Mouse (Mus musculus): ENCODE measurements around the gene Acot9.
A peak's percentile ranks its signal among the peaks of the same experiment; 100 is the strongest.

Acot9 gene

DNA sequence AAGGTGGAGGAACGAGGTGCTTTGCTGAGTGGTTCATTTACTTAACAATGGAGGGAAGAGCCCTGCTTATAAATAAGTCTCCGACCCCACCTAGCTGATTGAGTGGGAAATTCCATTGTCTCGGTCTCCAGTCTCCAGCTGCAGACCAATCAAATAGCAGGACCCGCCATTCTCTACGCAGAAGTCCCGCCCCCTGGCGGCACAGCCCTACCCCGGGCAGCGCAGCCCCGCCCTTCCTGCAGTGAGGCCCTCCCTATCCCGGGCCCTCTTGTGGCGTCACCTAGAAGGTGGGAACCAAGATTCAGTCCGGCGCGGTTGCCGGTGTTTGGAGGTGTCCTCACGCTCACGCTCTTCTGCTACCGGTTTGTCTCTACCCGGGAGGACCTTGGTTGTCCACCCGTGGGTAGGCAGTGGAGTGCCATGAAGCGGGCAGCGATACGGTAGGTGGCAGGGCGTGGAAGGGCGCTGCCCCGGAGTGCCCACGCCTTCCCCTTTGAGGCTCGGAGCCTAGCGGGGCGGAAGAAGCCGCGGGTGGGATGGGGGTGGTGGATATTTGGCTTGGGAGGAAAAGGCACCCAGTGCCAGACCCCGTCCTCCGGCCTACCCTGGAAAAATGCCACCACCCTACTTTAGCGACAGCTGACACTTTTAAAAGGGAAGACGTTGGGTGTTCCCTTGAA, at the start of gene Acot9:
Acot9 (plus strand) TSS at position 209 of the 680 bp plus-strand sequence.
- peak; percentile 93 for DNase-seq

DNA sequence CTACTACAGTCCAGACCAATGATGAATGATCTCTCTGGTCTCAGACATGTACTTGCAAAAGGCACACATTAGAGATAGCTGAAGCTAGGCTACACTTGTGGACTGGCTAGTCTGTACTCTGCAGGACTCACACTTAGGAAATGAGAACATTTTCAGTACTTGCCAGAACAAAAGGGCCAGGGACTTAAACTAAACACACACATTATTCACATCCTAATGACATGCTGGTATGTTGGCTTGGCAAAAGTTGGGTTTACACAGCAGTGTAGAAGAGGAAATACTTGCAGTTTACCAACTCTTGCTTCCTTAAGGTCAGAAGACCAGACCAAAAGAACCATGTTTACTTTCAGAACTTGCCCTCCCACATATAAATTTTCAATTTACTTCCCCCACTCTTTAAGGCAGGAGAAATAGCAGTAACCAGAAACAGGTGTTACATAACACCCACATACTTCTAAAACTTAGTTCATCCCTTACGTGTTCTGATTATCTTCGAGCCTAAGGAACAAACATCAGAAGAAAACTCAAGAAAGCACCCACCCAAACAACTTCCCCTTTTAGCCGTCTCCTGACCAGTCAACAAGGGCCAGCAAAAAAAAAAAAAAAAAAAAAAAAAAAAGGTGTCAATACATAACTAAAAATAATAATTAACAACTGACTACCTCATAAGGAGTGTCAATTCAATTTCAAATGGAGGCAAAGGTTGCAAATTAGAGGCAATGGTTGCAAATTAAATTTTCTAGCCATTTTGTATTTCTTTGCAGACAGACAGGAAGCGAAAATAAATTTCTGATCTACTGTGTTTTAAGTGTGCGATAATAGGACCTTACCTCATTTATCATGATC, 47.7 kb upstream of the Acot9 start:
- peak; percentile 30 for DNase-seq

DNA sequence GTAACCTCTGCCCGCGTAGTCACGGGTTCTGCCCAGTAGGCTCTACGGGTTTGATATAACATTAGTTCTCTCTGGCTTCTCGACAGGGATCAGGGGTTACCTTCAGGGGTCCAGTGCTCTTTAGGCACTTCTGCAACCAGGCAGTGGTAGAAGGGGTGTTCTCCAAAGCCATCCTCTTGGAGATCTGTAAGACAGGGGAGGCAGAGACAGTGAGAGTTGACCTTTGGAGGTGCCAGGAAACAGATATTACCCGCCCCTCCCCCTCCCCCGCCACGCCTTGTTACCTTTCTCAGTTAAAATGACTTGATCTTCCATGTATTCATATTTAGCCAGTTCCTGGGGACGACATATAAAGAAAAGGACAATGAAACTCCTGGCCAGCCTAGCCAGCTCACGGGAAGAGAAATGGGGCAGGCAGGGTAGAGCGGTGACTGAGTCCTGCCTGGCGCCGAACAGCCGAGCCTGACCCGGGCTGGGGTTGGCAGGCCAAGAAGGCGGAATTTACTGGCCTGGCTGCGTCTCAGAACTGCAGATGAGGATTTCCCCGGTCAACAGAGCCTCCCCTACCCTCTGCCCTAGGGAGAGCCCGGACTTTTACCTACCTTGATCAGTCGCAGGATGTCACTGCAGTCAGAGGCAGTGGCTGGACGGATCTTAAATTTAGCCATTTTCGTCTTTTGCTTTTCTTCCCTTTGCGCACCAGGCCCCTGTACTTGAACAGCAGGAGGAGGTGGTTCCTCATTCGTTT, 46.6 kb upstream of the Acot9 start:
- DNase-seq, result peak; percentile 37

DNA sequence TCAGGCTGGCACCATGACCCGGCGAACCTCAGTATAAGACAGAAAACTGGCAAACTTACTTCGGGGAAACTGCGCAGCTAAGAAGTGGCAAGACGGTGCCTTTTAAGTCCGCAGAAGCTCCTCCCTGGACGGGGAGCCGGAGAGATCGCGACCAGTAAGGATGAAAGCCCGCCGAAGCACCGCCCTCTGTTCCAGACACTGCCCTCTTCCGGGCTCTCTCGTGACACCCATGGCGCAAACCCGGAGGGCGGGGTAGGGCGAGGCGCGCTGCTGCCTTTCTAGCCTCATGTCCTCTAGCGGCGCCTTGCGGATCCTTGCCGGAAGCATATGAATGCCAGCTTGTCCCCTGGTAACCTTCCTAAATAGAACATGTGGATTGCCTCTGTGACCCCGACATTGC, 46.0 kb upstream of the Acot9 start, which contains the start of gene Sat1:
Sat1 (minus strand) TSS at position 179 of the 400 bp plus-strand sequence.
- DNase-seq, result peak; percentile 95

DNA sequence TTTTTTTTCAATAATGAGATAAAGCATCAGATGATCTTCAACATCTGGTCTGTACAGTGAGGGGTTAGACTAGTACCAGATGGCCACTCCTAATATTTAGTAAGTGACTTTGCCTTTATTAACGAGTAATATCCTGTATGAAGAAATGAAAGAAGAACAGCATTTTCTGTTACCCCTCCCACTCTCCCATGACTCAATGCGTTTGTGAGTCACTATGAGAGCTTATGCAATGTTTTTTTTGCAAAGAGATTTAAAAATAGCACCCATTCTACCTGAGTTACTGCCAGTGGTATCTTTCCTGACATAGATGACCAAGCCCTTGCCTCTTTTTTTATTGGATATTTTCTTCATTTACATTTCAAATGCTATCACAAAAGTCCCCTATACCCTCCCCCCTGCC, 44.0 kb upstream of the Acot9 start:
- no peak for DNase-seq

DNA sequence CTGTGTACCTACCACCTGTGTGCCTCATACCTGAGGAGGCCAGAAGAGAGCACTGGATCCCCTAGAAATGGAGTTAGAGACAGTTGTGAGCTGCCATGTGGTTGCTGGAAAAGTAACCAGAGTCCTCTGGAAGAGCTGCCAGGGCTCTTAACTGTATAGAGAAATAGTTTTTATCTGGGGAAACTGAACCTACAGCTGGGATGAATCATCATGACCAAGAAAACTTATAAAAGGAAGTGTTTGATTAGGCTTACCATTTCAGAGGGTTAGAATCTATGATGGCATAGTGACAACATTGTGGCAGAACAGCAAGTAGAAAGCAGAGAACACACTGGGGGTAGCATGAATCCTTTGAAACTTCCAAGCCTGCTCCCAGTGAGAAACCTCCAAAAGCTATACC, 5.4 kb upstream of the Acot9 start:
- DNase-seq, result no peak

DNA sequence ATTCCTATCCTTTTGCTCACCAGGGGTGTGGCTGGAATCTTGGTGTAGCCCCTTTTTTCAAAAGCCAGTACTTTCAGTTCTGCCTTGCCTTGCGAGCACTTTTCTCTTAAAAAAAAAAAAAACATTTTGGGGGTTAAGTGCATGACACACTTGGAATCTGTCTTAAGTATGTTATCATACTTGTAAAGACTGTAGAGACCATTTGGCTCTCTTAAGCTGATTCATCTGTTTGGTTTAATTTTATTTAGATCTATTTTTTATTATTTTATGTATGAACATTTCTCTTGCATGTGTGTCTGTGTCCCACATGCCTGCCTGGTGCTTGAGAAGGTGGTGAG, 641 bp downstream of the Acot9 start:
- DNase-seq, result no peak

DNA sequence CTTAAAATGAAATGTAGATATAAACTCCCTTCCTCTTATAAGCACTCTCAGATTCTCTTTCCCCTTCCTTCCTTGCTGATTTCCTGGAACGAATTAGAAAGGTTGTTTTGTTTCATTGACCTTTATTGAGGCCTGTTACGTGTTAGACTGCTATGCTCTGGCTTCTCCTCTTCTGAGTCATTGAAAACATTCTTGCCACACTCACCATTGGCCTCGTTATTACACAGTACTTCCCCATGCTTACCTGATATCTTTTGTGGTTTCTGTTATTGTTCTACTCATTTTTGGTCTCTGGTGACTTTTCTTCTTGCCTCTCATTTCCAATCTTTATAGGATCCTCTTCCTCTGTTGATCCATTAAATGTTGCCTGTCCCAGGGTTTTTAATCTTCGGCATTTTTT, 16.2 kb downstream of the Acot9 start:
- DNase-seq, result no peak

DNA sequence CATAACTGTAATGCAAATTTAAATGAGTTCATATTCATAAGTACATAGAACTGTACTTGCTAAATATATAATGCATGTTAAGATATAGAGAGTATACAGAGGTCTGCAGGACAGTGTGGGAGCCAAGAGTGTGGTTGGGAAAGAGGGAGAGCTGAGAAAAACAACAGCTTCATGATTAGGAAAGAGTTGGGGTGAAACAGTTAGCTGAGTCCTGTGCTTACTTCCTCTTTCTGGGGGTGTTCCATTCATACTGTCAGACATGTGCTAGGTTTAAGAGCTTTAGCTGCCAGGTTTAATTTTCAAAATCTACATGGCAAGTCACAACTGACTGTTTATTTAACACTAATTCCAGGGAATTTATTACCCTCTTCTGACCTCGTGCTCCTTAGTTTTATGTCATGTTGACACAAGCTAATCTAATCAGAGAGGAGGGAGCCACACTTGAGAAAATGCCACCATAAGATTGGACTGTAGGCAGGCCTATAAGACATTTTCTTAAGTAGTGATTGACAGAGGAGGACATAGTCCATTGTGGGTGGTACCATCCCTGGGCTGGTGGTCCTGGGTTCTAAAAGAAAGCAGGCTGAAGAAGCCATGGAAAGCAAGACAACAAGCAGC, 18.3 kb downstream of the Acot9 start:
- no peak for DNase-seq

DNA sequence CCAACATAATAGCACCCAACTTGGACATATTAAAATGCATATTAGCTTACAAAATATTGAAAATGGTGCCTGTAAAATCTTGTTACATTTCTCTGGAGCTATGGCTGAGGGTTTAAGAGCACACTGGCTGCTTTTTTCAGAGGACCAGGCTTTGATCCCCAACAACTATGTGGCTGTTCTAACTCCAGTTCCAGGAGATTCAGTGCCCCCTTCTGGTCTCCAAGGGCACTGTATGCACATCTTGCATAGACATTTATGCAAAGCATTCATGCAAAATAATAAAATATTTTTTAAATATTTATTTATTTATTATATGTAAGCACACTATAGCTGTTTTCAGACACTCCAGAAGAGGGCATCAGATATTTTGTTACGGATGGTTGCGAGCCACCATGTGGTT, 44.1 kb downstream of the Acot9 start:
- DNase-seq, result no peak

DNA sequence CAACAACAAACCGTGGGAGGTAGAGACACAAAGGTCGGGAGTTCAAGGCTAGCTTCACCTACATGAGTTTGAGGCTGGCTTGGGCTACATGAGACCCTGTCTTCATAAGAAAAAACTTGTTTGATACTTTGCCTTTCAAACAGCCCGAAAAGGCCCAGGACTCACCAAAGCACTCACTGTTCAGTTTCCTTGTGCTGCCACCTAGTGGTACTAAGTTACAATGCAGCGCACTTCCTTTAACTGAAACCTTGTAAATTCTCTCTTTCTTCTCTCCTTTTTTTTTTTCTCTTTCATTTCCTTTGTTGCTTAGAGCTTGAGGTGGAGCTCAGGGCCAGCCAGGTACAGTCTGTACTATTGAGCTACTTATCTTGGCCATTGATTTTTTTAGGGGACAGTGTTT, 55.8 kb downstream of the Acot9 start:
- peak; percentile 40 for DNase-seq

DNA sequence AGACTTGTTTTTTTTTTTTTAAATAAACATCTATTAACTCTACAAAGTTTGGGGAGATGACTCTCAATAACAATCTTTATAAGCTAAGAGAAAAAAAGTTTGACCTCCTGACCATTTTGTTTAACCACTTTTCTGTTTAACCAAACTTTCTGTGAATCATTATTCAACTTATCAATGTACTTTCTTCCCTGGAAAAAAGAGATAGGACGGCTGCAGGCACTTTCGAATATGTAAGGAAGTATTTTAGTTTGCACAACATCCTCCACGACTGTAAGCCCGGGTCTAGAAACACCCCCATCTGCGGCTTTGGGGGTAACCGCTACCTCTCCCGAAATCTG, 75.3 kb downstream of the Acot9 start:
- no peak for DNase-seq

DNA sequence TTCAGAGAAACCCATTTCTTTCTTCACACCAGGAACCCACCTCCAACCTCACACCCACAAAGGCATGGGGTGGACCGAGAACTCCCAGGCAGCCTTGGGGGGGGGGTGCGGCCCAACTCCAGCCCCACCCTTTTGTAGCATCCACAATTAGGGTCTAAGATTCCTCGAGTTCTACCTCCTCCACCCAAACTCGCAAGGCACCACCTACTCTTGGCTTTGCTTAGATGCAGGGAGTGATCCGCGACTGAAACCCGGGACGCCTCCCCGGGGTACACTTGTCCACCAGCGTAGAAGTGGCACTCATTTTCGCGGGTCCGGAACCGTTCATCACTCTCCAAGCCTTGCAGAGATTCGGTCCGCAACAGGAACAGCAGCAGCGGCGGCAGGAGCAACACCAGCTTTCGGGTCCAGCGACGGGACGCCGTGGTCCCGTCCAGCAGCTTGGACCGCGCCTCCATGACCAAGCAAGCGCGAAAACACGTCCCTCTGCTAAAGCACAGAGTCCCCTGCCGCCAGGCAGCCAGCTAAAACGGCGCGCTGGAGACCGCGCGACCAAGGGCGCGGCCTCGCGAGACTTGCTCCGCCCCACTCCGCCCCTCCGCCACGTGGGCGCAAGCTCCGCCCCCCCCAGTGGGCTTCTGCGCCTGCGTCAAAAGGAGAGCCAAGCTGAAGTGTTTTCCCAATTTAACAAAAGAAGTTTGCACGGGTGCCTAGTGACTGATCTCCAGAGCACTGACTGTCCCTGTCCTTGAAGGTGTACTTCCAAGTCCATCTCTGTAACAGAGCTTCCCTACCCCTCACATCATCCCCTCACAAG, 75.9 kb downstream of the Acot9 start:
- peak; percentile 86 for DNase-seq

DNA sequence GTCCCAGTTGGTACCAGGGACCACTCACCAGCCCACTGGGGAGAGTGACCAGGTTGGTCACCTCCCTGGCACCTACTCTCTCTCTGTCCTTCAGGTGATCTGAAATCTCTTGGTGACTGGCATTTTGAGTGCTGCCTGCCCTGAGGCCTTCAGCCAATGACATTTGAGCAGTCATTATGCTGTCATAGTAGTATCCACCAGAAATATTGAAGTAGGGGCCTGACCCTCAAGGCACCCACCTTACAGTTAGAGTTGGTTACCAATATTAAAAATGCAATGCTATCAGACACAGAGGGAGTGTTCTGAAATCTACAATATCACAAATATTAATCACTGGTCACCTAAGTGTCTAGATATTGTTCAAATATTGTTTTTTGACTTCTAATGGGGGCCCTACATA, 78.4 kb downstream of the Acot9 start, which contains the start of gene Prdx4:
Prdx4 (minus strand) TSS at position 101 of the 400 bp plus-strand sequence.
- no peak for DNase-seq

DNA sequence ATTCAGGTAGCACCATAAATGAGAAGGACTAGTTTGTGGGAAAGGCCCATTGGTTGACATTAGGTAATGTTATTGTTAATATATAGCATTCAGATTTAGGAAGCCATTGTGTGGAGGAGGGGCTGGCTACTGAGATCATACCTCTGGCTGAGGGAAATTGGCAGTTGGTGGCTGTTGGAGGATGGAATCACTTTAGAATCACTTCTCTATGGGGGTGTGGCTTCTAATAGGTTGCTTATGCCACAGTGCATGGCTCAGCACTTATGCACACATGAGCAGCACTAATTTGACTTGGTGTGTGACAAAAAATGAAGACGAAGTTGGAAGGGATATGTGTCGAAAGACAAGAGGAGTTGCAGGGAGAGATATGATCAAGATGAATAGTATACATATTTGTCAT, 84.0 kb downstream of the Acot9 start:
- DNase-seq, result no peak

All from kidney, postnatal 14 days (tissue).